Mouse (Mus musculus) left cerebral cortex, adult 11 months (tissue): ENCODE data around the gene 1110008P14Rik.
"Not testable (repeated sequence)": the region's sequence is repeated elsewhere in the genome, so short reads cannot be mapped to it uniquely, and the experiment has no call there.

Source experiments
- DNase-seq: peaks from one replicate; pipeline ENCODE4 v3.0.0; 2022; ENCODE audit warnings: low spot score

1110008P14Rik gene

GRCm38 (mm10) chr2:32362817-32363340 is 18.9 kb downstream of the 1110008P14Rik start:
- peak; percentile 83 for DNase-seq

- not testable (repeated sequence) for DNase-seq
Measured at GRCm38 (mm10) chr2:32362274-32362673, 19.5 kb downstream of the 1110008P14Rik start.

GRCm38 (mm10) chr2:32361437-32361836 is 20.3 kb downstream of the 1110008P14Rik start:
- peak; percentile 68 for DNase-seq

- DNase-seq, result peak; percentile 83
Measured at GRCm38 (mm10) chr2:32360741-32361140, 21.0 kb downstream of the 1110008P14Rik start.

- no peak for DNase-seq
Measured at GRCm38 (mm10) chr2:32358381-32358780, 23.4 kb downstream of the 1110008P14Rik start.

- DNase-seq, result no peak
Measured at GRCm38 (mm10) chr2:32357710-32358109, 24.0 kb downstream of the 1110008P14Rik start.

- no peak for DNase-seq
Measured at GRCm38 (mm10) chr2:32356216-32356615, 25.5 kb downstream of the 1110008P14Rik start.

- DNase-seq, result no peak
Measured at GRCm38 (mm10) chr2:32354336-32354895, 27.3 kb downstream of the 1110008P14Rik start.

- DNase-seq, result no peak
Measured at GRCm38 (mm10) chr2:32353836-32354235, 27.9 kb downstream of the 1110008P14Rik start.

- peak; percentile 90 for DNase-seq
Measured at GRCm38 (mm10) chr2:32353007-32353542, 28.7 kb downstream of the 1110008P14Rik start, which contains the start of gene Dnm1. Gene Dnm1, minus strand, starts transcription at chr2:32353338.

GRCm38 (mm10) chr2:32352151-32353006 is 29.4 kb downstream of the 1110008P14Rik start, which contains the start of gene Ciz1:
Gene Ciz1, plus strand, starts transcription at chr2:32352327.
- DNase-seq, result no peak

- DNase-seq, result no peak
Measured at GRCm38 (mm10) chr2:32351471-32351961, 30.2 kb downstream of the 1110008P14Rik start.

- no peak for DNase-seq
Measured at GRCm38 (mm10) chr2:32350471-32351051, 31.2 kb downstream of the 1110008P14Rik start.

- DNase-seq, result no peak
Measured at GRCm38 (mm10) chr2:32349625-32350255, 32.0 kb downstream of the 1110008P14Rik start.

GRCm38 (mm10) chr2:32348311-32348710 is 33.4 kb downstream of the 1110008P14Rik start:
- no peak for DNase-seq

GRCm38 (mm10) chr2:32347019-32347418 is 34.7 kb downstream of the 1110008P14Rik start:
- DNase-seq, result no peak

GRCm38 (mm10) chr2:32344598-32345321 is 37.0 kb downstream of the 1110008P14Rik start:
- no peak for DNase-seq

- no peak for DNase-seq
Measured at GRCm38 (mm10) chr2:32344056-32344455, 37.7 kb downstream of the 1110008P14Rik start.

GRCm38 (mm10) chr2:32343351-32343671 is 38.4 kb downstream of the 1110008P14Rik start:
- no peak for DNase-seq

GRCm38 (mm10) chr2:32342539-32343350 is 39.0 kb downstream of the 1110008P14Rik start:
- DNase-seq, result peak; percentile 63
